Comparison of ENCODE assay signal across 12 mouse cellular contexts in the genomic region with DNA sequence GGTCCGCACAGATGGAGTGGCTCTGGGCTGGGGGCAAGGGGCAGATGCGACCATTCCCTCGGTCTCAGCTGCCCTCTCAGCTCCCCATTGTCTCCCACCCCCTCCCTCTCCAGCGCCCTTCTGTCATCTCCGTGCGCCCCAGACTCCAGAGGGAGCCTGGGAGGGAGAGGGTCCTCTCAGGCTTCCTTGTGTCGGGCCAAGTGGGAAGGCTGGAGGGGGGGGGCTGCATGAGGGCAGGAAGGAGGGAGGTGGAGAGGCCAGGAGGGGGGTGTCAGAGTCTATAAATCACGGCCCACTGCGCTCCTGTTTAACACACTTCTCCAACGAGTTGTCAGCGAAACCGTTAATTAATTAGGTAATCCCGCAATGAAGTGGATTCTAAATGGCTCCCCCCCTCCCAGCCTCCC.
A peak's percentile ranks its signal among the peaks of the same experiment; 100 is the strongest.
DNase-seq lines count a peak whose midpoint lies in the region; ATAC-seq and TF ChIP-seq lines count a peak whose summit lies in the region.
"Had no signal": no experiment of that assay in that cellular context is flagged by ENCODE, and none has a peak within 500 bp of the region (broad histone marks: within the 10 kb centered on the region; RNA-seq: fewer than 3 reads in every experiment).

No protein-coding gene starts in this region.

- H3K27ac ChIP-seq in kidney, embryonic 14.5 days (ENCODE audit: low read depth, low read length): no peak overlapping the region
- no peak overlapping the region for H3K27ac ChIP-seq in embryonic facial prominence, embryonic 13.5 days
- H3K27ac ChIP-seq in hindbrain, embryonic 12.5 days: peak overlapping the region; percentile 67; the same call in 1 of the 2 replicates
- no peak overlapping the region for H3K27ac ChIP-seq in midbrain, embryonic 15.5 days

- no peak for TF ChIP-seq POLR2A in lung, adult 2 months (IDR thresholded peaks at IDR 0.05; ENCODE audit: borderline replicate concordance, extremely low read depth, low read depth, low read length)

- no peak for TF ChIP-seq CTCF in lung, adult 2 months (IDR thresholded peaks at IDR 0.05; ENCODE audit: insufficient read depth, low read length)

- 0 out of 2 replicates have a peak, but pooled peaks cover 8% of the 10 kb centered on the region for H3K4me1 ChIP-seq in kidney, embryonic 14.5 days (ENCODE audit: control insufficient read depth, insufficient read depth, low read length)
- peaks cover 18% of the 10 kb centered on the region; the same call in 1 of the 2 replicates for H3K4me1 ChIP-seq in embryonic facial prominence, embryonic 13.5 days
- peaks cover 33% of the 10 kb centered on the region for H3K4me1 ChIP-seq in hindbrain, embryonic 12.5 days
- peaks cover 26% of the 10 kb centered on the region for H3K4me1 ChIP-seq in midbrain, embryonic 15.5 days
- no peaks in the 10 kb centered on the region for H3K4me1 ChIP-seq in lung, adult 2 months (ENCODE audit: control insufficient read depth, insufficient read depth, low read length)

- H3K4me3 ChIP-seq in kidney, embryonic 14.5 days (ENCODE audit: low read length): peak overlapping the region; percentile 13; the same call in 1 of the 2 replicates
- H3K4me3 ChIP-seq in embryonic facial prominence, embryonic 13.5 days: no peak overlapping the region
- 0 out of 2 replicates have a peak overlapping the region, but pooled peaks have one; percentile 6 for H3K4me3 ChIP-seq in hindbrain, embryonic 12.5 days
- no peak overlapping the region for H3K4me3 ChIP-seq in midbrain, embryonic 15.5 days
- H3K4me3 ChIP-seq in lung, adult 2 months (replicated peaks; ENCODE audit: extremely low read depth, low read depth, low read length): no peak overlapping the region

- 6% methylated on average over 12 of the region's 13 CpGs for WGBS in kidney, embryonic 14.5 days
- 20% methylated on average over 13 of the region's 13 CpGs for WGBS in embryonic facial prominence, embryonic 13.5 days
- WGBS in hindbrain, embryonic 12.5 days: 13% methylated on average over 13 of the region's 13 CpGs
- WGBS in midbrain, embryonic 15.5 days: 16% methylated on average over 12 of the region's 13 CpGs
- 24% methylated on average over 13 of the region's 13 CpGs for WGBS in lung, adult 2 months

- no peaks in the 10 kb centered on the region for H3K9me3 ChIP-seq in kidney, embryonic 14.5 days (ENCODE audit: control insufficient read depth, low read length)
- H3K9me3 ChIP-seq in embryonic facial prominence, embryonic 13.5 days: no peaks in the 10 kb centered on the region
- H3K9me3 ChIP-seq in hindbrain, embryonic 12.5 days (replicated peaks): no peaks in the 10 kb centered on the region
- H3K9me3 ChIP-seq in midbrain, embryonic 15.5 days: no peaks in the 10 kb centered on the region

- ATAC-seq in kidney, embryonic 14.5 days (ENCODE audit: low FRiP score, low TSS enrichment): peak; percentile 43; the same call in 1 of the 2 replicates
- no peak for ATAC-seq in embryonic facial prominence, embryonic 13.5 days (ENCODE audit: insufficient number of reproducible peaks, insufficient read depth, low FRiP score, low TSS enrichment, low read depth)
- ATAC-seq in hindbrain, embryonic 12.5 days (ENCODE audit: low FRiP score): peak; percentile 66
- no peak for ATAC-seq in midbrain, embryonic 15.5 days (replicated peaks)

- H3K36me3 ChIP-seq in kidney, embryonic 14.5 days (ENCODE audit: control insufficient read depth, insufficient read depth, low read length): no peaks in the 10 kb centered on the region
- H3K36me3 ChIP-seq in embryonic facial prominence, embryonic 13.5 days: no peaks in the 10 kb centered on the region
- H3K36me3 ChIP-seq in hindbrain, embryonic 12.5 days: no peaks in the 10 kb centered on the region
- H3K36me3 ChIP-seq in midbrain, embryonic 15.5 days (replicated peaks): no peaks in the 10 kb centered on the region

- no peak overlapping the region for H3K9ac ChIP-seq in kidney, embryonic 14.5 days (ENCODE audit: low read depth, low read length)
- 0 out of 2 replicates have a peak overlapping the region, but pooled peaks have one; percentile 6 for H3K9ac ChIP-seq in embryonic facial prominence, embryonic 13.5 days
- no peak overlapping the region for H3K9ac ChIP-seq in hindbrain, embryonic 12.5 days
- H3K9ac ChIP-seq in midbrain, embryonic 15.5 days: no peak overlapping the region

- DNase-seq in kidney, postnatal 36 days: no peak
- no peak for DNase-seq in lung, adult 2 months
- DNase-seq in layer of hippocampus, adult 18-20 months (ENCODE audit: low spot score in 2 of 2): no peak
- no peak for DNase-seq in adrenal gland, adult 8-10 months
- DNase-seq: cerebellum, postnatal 25 days; heart, postnatal 14 days; layer of hippocampus, postnatal 36 days; thymus, postnatal 4 days had no signal

- H3K27me3 ChIP-seq in kidney, embryonic 14.5 days (ENCODE audit: control insufficient read depth, insufficient read depth, low read length): peaks cover 46% of the 10 kb centered on the region
- peaks cover 79% of the 10 kb centered on the region for H3K27me3 ChIP-seq in embryonic facial prominence, embryonic 13.5 days
- peaks cover 68% of the 10 kb centered on the region for H3K27me3 ChIP-seq in hindbrain, embryonic 12.5 days
- H3K27me3 ChIP-seq in midbrain, embryonic 15.5 days (replicated peaks): peaks cover 26% of the 10 kb centered on the region

- peak overlapping the region; percentile 33 for H3K4me2 ChIP-seq in kidney, embryonic 14.5 days (replicated peaks; ENCODE audit: low read depth, low read length)
- 0 out of 2 replicates have a peak overlapping the region, but pooled peaks have one; percentile 3 for H3K4me2 ChIP-seq in embryonic facial prominence, embryonic 13.5 days
- peak overlapping the region; percentile 27 for H3K4me2 ChIP-seq in hindbrain, embryonic 12.5 days (replicated peaks)
- peak overlapping the region; percentile 20 for H3K4me2 ChIP-seq in midbrain, embryonic 15.5 days

Comparison
In these comparisons a context has a peak if more than half of its experiments do, and no peak if none do; other contexts are left out.
1. ATAC-seq: peak in kidney, embryonic 14.5 days (single experiment) and hindbrain, embryonic 12.5 days (single experiment); none in embryonic facial prominence, embryonic 13.5 days (single experiment) and midbrain, embryonic 15.5 days (single experiment).
2. H3K4me3 ChIP-seq: peak in kidney, embryonic 14.5 days (single experiment) and hindbrain, embryonic 12.5 days (single experiment); none in embryonic facial prominence, embryonic 13.5 days (single experiment), midbrain, embryonic 15.5 days (single experiment) and lung, adult 2 months (single experiment).
3. Peak in every context shown above with its lines, with median percentiles within 50 percentile points of each other: H3K4me2 ChIP-seq.